Mouse (Mus musculus): ENCODE measurements around the gene Hs2st1.

Hs2st1 gene

GRCm38 (mm10) chr3:144437871-144438398, 132.0 kb downstream of the Hs2st1 start:
- no peak for DNase-seq (ENCODE audit: low read depth)

DNA sequence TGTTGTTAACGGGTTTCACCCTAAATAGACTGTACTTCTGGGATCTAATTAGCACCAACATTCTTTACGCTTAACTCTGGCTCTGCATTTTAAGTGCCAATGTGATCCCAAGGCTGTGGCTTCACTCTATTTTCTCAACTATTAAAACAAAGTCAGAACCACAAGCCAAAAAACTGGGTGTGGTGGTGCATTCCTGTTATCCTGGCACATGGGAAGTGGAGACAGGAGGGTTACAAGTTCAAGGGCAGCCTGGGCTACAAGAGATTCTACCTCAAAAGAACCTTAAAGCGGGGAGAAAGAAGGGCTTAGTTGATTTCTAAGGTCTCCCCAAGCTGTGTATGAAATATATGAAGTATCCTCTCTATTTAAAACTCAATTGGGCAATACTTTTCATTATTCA, 133.9 kb downstream of the Hs2st1 start:
- DNase-seq (ENCODE audit: low read depth): no peak

DNA sequence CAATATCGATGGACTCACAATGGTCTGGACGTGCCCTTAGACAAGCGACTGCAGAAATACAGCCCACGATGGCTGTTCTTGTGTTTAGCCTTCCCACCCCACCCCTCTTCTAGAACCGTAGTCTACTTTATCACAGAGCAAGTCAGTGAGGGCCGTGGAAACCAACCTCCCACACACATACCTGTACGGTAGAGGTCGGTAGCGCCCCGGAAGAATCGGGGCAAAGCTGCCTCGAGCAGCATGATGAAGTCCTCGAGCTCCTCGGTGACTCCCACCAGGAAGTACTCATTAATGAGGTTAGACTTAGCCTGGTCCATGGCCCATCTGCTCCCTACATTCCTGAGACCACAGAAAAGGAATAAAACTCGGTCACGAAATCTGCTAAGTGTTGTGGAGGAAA, 134.7 kb downstream of the Hs2st1 start:
- DNase-seq (ENCODE audit: low read depth): no peak

DNA sequence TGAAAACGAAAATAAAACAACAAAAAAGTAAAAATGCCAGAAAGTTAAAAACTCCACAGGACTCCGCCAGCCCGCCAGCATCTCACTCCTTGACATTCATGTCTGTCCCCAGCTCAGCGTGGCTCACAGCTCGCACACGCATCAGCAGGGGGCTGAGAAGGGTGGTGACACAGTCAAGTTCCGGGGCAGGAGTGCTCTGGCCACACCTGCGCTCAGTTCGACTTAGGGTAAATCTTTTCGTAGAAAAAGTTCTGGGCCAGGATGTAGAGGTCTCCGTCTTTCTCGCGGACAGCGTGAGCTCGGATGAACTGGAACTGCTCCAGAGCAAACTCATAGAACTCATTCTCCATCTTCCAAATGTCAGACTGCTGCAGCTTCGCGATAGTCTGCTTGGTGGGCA, 135.7 kb downstream of the Hs2st1 start:
- DNase-seq (ENCODE audit: low read depth): no peak

- no peak for DNase-seq (ENCODE audit: low read depth)
These were observed 136.9 kb downstream of the Hs2st1 start for GRCm38 (mm10) chr3:144433039-144433438.

- no peak for DNase-seq (ENCODE audit: low read depth)
These were observed 137.8 kb downstream of the Hs2st1 start for GRCm38 (mm10) chr3:144432143-144432577.

DNA sequence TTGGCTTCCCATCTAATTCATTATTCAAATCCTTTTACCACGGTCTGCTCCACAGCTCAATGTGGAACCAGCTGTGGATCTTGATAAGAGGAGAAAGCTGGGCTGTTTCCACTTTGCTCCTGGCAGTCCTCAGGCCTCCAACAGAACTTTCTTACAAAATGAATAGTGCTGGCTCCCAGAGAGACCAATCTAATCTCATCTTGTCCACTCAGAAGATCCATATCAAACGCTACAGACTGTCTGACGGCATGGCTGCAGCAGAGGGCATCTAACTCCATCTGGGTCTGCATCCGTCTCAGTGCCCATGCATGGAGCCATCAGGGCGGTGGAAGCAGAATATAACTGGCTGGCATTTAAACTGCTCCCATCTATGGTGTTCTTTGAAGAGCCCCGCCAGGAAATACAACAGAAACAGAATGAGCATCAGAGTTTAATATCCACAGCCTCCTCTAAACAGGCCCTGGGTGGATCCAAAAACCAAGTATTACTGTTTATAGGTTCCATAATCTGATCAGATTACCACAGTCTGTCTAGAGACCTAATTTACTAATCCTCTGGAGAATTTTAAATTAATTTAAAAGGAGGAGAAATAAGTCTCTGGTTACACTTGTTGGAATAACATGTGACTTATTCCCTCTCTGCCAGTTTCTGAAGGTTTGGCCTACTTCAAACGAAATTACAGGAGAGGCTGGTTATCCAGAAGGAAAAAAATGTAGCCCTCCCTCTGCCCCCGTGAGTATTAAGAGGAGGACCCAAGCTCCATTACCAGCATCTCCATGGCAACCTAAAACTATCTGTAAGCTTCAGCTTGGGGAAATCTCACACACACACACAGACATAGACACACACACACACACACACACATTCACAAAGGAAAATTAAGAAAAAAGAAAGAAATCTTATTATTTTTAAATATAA, 141.2 kb downstream of the Hs2st1 start:
- DNase-seq (ENCODE audit: low read depth): no peak

DNA sequence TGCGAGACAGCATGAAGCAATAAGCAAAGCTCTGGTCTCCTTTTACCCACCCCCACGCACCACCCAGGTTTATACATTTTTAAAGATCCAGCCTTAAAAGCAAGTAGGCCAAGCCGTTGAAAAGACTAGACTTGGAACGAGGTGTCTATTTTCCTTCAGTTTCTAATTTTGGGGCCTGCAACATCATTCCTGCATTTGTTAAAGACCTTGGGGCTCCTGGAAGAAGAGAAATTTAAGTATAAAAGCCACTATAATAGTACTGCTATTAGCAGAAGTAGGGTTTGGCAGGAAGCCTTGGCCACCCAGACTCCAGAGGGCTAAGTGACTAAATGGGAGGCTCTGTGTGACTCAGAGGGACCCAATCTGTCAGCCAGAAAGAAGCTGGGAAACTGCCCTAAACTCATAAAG, 144.9 kb downstream of the Hs2st1 start:
- DNase-seq (ENCODE audit: low read depth): no peak

GRCm38 (mm10) chr3:144421404-144422180, 148.4 kb downstream of the Hs2st1 start:
- DNase-seq (ENCODE audit: low read depth): no peak

DNA sequence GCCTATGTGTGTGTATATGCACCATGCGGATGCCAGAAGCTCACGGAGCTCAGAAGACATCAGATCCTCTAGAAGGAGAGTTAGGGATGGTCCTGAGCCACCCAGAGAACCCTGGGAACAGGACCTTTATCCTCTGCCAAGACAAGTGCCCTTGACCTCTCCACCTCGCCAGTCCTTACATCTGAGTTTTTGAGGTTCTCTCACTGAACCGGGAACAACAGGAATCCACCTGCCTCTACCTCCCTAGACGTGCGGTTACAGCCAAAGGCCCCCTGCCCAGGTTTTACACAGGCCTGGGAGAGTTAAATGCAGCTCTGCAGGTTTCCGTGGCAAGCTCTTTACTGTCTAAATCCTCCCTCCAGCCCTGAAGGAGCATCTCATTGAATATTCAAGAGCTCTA, 156.2 kb downstream of the Hs2st1 start:
- DNase-seq (ENCODE audit: low read depth): no peak

DNA sequence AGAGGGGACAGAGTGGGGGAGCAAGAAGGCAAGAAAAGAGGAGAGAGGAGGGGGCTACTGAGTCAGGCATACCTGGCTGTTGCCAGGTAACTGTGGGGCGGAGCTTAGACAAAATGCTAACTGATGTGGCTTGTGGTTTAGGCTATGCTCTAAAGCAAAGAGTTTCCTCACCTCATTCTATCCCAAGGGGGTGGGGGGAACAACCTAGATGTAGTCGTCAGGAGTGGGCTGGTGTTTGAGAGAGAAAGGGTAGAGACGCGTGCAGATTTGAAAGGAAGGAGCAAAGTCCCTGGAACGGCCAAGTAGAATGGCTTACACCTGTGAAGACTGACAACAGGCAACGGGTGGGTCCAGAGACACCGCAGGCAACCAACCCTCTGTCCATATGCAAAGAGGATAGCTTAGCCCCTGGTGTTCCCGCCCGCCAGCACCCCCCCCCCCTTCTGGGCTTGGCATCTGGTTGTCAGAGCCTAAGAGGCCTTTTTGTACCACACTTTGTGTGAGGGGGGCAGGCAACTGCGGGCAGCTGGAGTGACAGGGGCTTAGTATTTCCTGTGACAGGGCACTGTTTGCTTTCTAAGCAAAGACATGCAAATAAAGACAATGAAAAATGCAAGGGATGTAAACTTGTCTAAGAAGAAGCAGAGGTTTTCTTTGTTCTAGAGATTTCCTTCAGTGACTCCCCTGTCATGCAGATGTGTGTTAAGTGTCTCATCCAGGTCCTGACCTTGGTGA, 157.3 kb downstream of the Hs2st1 start:
- no peak for DNase-seq (ENCODE audit: low read depth)

DNA sequence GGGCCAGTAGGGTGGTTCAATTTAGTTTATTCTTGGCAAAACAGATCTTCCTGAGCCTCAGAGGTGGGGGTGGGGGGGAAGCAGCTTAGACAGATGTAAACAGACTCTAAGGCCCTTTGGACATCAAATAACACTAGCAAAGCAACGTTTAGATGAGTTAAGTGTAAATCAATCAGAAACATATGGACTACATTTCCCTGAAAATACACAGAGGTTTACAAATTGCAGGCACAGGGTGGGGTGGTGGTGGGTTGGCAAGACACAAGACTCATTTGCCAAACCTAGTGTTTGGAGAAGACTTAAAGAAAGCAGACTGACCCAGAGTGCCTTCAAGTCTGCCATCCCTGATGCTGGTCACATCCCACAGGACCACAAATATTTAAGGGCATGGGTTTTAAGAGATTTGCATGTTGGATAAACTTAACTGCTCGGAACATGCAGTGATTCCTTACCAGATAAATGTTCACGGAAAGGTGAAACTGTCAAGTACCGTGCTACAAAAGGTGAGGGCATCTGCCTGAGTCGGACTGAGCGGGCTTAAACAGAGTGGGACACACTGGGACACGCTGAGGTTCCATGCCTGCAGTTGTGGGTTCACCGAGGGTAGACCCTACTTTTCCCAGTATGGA, 158.2 kb downstream of the Hs2st1 start:
- no peak for DNase-seq (ENCODE audit: low read depth)

DNA sequence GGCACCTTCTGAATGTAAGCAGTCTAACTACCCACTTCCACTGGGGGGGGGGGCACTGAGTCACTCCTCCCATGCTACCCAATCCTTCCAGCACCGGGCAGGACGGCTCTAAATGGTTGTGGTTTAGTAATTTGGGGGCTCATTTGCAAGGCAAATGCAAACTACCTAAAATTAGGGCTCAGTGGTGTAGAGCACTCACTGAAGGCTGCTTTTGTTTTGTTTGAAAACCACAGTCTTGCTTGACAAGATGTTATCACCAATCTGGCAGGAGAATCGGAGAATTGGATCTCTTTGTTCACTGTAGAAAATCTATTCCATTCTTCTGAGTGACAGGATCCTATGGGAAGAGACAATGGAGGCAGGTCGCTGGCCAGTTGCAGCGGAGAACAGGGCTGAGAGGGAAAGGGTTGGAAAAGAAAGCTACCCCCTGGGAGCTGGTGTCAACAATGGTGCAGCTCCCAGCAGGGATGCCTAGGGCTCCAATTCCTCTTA, 158.9 kb downstream of the Hs2st1 start:
- DNase-seq (ENCODE audit: low read depth): no peak

DNA sequence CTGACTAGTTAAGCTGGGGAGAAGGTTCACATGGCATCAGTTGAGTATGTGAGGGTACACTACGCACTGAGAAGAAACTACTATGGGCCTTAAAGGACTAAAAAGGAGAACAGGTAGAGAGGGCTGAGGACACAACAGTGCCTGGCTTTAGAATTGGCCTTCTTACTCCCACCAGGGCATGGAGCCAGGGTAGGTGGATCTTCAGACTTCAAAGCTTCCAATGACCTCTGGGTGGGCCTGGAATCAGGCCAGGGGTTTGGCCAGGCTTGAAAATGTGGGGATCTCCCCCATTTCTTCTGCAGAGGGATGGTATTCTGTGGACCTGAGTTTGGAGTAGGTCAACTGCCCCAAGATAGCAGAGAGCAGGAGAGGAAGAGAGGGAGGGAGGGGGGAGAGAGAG, 161.0 kb downstream of the Hs2st1 start:
- DNase-seq (ENCODE audit: low read depth): no peak

GRCm38 (mm10) chr3:144405331-144405730, 164.7 kb downstream of the Hs2st1 start:
- no peak for DNase-seq (ENCODE audit: low read depth)

DNA sequence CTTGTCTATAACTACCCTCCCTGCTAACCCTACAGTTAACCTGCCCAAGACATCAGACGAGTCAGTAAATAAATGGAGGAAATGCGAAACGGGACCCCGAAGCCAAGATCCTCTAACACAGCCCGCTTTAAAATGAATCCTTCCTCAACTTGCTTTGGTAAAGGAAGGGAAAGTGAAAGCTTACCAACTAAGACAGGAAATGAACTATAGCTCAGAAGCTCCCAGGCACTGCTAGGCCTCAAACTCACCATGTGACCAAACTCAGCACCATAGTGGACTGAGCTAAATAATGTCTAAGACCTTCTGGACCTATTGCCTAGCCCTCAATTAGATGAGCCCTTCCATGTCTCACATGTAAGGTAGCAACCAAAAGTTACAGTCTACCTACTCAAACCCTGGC, 168.7 kb downstream of the Hs2st1 start:
- DNase-seq (ENCODE audit: low read depth): no peak

DNA sequence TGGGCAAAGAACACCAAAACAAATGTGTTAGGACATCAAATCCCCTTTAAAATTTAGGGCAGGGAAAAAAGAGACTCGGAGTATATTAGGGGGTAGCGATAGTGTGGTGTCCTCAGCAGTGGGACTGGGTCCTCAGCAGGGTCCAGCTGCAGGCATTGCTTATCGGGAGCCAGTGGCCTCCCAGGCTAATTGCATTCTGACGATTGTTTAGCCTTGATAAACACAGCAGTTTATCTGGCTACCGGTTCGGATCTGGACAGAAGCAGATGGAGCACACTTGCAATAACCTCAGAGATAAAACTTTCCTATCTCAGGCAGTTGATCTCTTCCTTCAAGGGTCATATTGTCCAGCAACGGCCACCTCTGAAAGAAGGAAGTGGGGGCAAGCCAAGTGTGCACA, 169.1 kb downstream of the Hs2st1 start:
- DNase-seq (ENCODE audit: low read depth): no peak

DNA sequence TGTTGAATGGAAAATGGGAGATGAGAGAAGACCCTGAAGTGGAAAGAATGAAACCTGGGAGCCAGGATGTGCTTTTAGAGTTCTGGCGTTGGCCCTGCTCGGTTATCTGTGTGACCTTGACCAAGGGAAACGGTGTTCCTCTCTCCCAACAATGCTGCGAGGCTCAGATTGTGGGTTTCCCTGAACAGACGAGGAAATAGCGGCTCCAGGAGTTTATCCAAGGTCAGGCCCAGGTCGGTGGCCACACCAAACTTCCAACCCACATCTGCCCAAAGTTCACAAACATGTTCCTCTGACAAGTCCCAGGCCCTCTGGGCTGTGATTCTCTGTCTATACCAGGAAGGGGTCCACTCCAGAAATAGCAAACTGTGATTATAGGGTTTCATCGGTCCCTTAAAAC, 169.6 kb downstream of the Hs2st1 start:
- DNase-seq (ENCODE audit: low read depth): no peak

DNA sequence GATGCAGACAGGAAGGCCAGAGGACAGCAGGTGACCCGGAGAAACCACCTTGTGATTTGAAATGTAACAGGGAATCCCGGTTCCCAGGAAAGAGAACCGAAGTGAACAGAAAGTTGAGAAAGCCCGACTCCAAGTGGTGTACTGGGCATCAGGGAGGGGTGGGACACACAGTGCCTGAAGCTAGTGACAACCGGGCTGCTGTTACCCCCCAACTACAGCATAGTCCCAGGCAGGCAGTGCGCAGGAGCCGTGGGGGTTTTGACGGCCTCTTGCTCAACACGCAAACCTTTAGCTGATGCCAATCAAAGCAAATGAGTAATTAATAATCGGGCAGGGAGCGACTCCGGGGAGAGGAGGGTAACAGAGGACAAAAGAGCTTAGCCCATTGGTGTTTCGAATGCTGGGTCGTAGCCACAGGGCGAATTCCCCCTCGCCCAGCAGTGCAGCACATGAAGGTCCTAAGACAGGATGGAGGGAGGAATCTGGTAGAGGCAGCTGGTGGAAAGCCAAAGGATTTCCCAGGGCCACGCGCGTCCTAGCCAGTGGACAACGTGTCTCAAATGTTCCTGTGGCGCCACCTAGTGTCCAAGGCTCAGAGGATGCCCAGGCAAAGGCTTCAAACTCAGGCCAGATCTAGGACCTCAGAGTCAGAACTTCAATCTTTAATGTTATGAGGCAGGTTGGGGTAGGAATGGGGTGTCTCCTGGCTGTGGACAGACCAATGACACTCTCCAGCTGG, 170.5 kb downstream of the Hs2st1 start:
- DNase-seq (ENCODE audit: low read depth): peak; percentile 61

DNA sequence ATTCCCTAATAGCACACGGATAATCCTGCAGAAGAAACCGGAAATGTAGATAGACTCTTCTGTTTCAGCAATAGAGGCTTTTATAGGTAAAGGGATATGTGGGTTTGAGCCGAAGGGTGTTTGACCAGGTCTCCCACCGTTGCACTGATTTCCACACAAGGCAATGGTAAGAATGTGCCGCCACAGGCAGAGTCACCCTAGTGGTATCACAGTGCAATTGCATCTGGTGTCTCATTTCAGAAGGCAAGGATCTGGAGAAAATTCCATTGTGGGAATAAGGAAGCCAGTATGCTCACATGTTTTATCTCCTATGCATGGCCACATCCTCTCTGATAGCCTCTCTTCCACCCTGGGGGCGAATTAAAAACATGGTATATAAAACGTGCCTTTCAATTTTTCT, 171.8 kb downstream of the Hs2st1 start:
- no peak for DNase-seq (ENCODE audit: low read depth)

DNA sequence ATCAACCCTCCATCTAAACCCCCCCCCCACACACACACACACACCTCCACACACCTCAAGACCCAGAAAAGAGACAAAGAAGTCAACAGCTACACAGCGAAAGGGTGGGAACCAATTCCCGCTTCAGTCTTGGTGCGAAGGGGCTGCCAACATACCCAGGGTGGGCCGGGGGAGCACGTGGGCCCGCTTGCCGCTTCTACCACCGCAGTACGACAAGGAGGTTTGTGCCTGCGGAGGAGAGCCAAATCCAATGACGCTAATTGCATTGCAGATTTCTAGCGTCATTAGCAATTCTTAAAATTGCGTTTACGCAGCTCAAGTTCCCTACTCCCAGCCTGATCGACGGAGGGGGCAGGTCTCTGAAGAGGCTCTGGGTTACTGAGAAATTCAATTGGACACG, 173.5 kb downstream of the Hs2st1 start:
- DNase-seq (ENCODE audit: low read depth): no peak
